Mouse (Mus musculus) stomach, embryonic 15.5 days (tissue): ENCODE measurements around the gene Ier5. TPM values are rescaled to one million over a fixed set of nuclear protein-coding genes. Genes with fewer than 3 reads are reported as not detected.
A peak's percentile ranks its signal among the peaks of the same experiment; 100 is the strongest.

Source experiments
- ATAC-seq: fragments of 200-750 bp; cut with Nextera tagmentation; 2 replicates; pipeline ENCODE4 v1.8.0; 2017; ENCODE audit warnings: low read depth, moderate number of reproducible peaks, moderate TSS enrichment; ENCODE audit not compliant: insufficient read depth, low FRiP score
- H3K27ac ChIP-seq: fragments of 300-500 bp; sonication (generic); 2 replicates; pipeline ENCODE4 v1.5.1; 2015; ENCODE audit warnings: mild to moderate bottlenecking, inconsistent platforms
- H3K27me3 ChIP-seq: fragments of 300-500 bp; sonication (generic); replicated peaks from 2 replicates; pipeline ENCODE4 v1.6.1; 2015; ENCODE audit warnings: inconsistent platforms
- H3K36me3 ChIP-seq: fragments of 300-500 bp; sonication (generic); 2 replicates; pipeline ENCODE4 v1.6.1; 2015; ENCODE audit warnings: inconsistent platforms
- H3K4me1 ChIP-seq: fragments of 300-500 bp; sonication (generic); 2 replicates; pipeline ENCODE4 v1.6.1; 2015; ENCODE audit warnings: inconsistent platforms
- H3K4me2 ChIP-seq: fragments of 300-500 bp; sonication (generic); 2 replicates; pipeline ENCODE4 v1.6.1; 2015; ENCODE audit warnings: mild to moderate bottlenecking, inconsistent platforms
- H3K4me3 ChIP-seq: fragments of 300-500 bp; sonication (generic); replicated peaks from 2 replicates; pipeline ENCODE4 v1.5.1; 2015; ENCODE audit warnings: inconsistent platforms
- H3K9ac ChIP-seq: fragments of 300-500 bp; sonication (generic); 2 replicates; pipeline ENCODE4 v1.6.1; 2015; ENCODE audit warnings: inconsistent platforms
- H3K9me3 ChIP-seq: fragments of 300-500 bp; sonication (generic); 2 replicates; pipeline ENCODE4 v1.6.1; 2016; ENCODE audit warnings: inconsistent platforms
- whole genome bisulfite sequencing: fragments of 180-500 bp; shearing (Covaris S2); methylation state at CpG from one replicate; pipeline ENCODE4 v1.1.7; 2015; 5-methylcytosine and 5-hydroxymethylcytosine counted together
- polyA plus RNA-seq: library from polyadenylated mRNA; unstranded; fragments of >200 nt; fragmentation: Nextera tagmentation; extraction: Ambion mirVana; gene quantifications from 2 replicates; pipeline ENCODE4 v1.2.1, GENCODE M21; 2015

Gene Ier5
- polyA plus RNA-seq, 1 experiment from 2014 or later: 5.8 TPM

GRCm38 (mm10) chr1:155113946-155114345, 14.5 kb upstream of the Ier5 start:
- Histone ChIP-seq H3K27me3 (no peaks in the 10 kb centered on the region), H3K4me1 (0 out of 2 replicates have a peak, but pooled peaks cover 9% of the 10 kb centered on the region), H3K27ac (no peak overlapping the region), H3K9me3 (no peaks in the 10 kb centered on the region), H3K4me2 (no peak overlapping the region), H3K9ac (no peak overlapping the region), H3K4me3 (no peak overlapping the region), H3K36me3 (no peaks in the 10 kb centered on the region)
- ATAC-seq: no peak
- WGBS: 26% methylated on average over 3 of the region's 3 CpGs

GRCm38 (mm10) chr1:155112875-155113274, 13.4 kb upstream of the Ier5 start:
- Histone ChIP-seq H3K4me2 (no peak overlapping the region), H3K4me3 (no peak overlapping the region), H3K9me3 (no peaks in the 10 kb centered on the region), H3K4me1 (0 out of 2 replicates have a peak, but pooled peaks cover 16% of the 10 kb centered on the region), H3K9ac (no peak overlapping the region), H3K27ac (no peak overlapping the region), H3K36me3 (no peaks in the 10 kb centered on the region), H3K27me3 (no peaks in the 10 kb centered on the region)
- no peak for ATAC-seq
- 74% methylated on average over 1 of the region's 1 CpGs for WGBS

GRCm38 (mm10) chr1:155112118-155112517, 12.7 kb upstream of the Ier5 start:
- Histone ChIP-seq H3K4me1 (0 out of 2 replicates have a peak, but pooled peaks cover 16% of the 10 kb centered on the region), H3K9me3 (no peaks in the 10 kb centered on the region), H3K36me3 (no peaks in the 10 kb centered on the region), H3K9ac (no peak overlapping the region), H3K27me3 (no peaks in the 10 kb centered on the region), H3K27ac (no peak overlapping the region), H3K4me2 (no peak overlapping the region), H3K4me3 (no peak overlapping the region)
- WGBS: 52% methylated on average over 4 of the region's 4 CpGs
- ATAC-seq: no peak

GRCm38 (mm10) chr1:155111491-155111890, 12.1 kb upstream of the Ier5 start:
- no peaks in the 10 kb centered on the region for H3K36me3 ChIP-seq
- no peak for ATAC-seq
- H3K27me3 ChIP-seq: no peaks in the 10 kb centered on the region
- no peak overlapping the region for H3K4me2 ChIP-seq
- no peak overlapping the region for H3K4me3 ChIP-seq
- no peak overlapping the region for H3K27ac ChIP-seq
- 52% methylated on average over 6 of the region's 6 CpGs for WGBS
- H3K4me1 ChIP-seq: 0 out of 2 replicates have a peak, but pooled peaks cover 16% of the 10 kb centered on the region
- H3K9me3 ChIP-seq: no peaks in the 10 kb centered on the region
- H3K9ac ChIP-seq: no peak overlapping the region

- H3K9ac ChIP-seq: no peak overlapping the region
- H3K36me3 ChIP-seq: no peaks in the 10 kb centered on the region
- peak overlapping the region; percentile 37 for H3K4me2 ChIP-seq
- H3K4me1 ChIP-seq: 0 out of 2 replicates have a peak, but pooled peaks cover 16% of the 10 kb centered on the region
- no peak for ATAC-seq
- no peaks in the 10 kb centered on the region for H3K27me3 ChIP-seq
- 22% methylated on average over 18 of the region's 18 CpGs for WGBS
- no peak overlapping the region for H3K4me3 ChIP-seq
- H3K9me3 ChIP-seq: no peaks in the 10 kb centered on the region
- H3K27ac ChIP-seq: peak overlapping the region; percentile 65; the same call in 1 of the 2 replicates
These were observed 10.2 kb upstream of the Ier5 start for GRCm38 (mm10) chr1:155109387-155110350.

GRCm38 (mm10) chr1:155108412-155108811, 9.0 kb upstream of the Ier5 start:
- no peak overlapping the region for H3K9ac ChIP-seq
- no peaks in the 10 kb centered on the region for H3K9me3 ChIP-seq
- ATAC-seq: peak; percentile 48; the same call in 1 of the 2 replicates
- no peak overlapping the region for H3K4me2 ChIP-seq
- 0 out of 2 replicates have a peak, but pooled peaks cover 11% of the 10 kb centered on the region for H3K4me1 ChIP-seq
- 0 out of 2 replicates have a peak overlapping the region, but pooled peaks have one; percentile 11 for H3K27ac ChIP-seq
- no peak overlapping the region for H3K4me3 ChIP-seq
- H3K27me3 ChIP-seq: no peaks in the 10 kb centered on the region
- no peaks in the 10 kb centered on the region for H3K36me3 ChIP-seq
- 33% methylated on average over 4 of the region's 4 CpGs for WGBS

- H3K9me3 ChIP-seq: no peaks in the 10 kb centered on the region
- H3K36me3 ChIP-seq: no peaks in the 10 kb centered on the region
- no peak overlapping the region for H3K27ac ChIP-seq
- H3K27me3 ChIP-seq: no peaks in the 10 kb centered on the region
- 0 out of 2 replicates have a peak, but pooled peaks cover 11% of the 10 kb centered on the region for H3K4me1 ChIP-seq
- no peak for ATAC-seq
- H3K4me3 ChIP-seq: no peak overlapping the region
- 12% methylated on average over 5 of the region's 5 CpGs for WGBS
- peak overlapping the region; percentile 16; the same call in 1 of the 2 replicates for H3K4me2 ChIP-seq
- no peak overlapping the region for H3K9ac ChIP-seq
These were observed 8.4 kb upstream of the Ier5 start for GRCm38 (mm10) chr1:155107843-155108242.

GRCm38 (mm10) chr1:155106310-155106709, 6.9 kb upstream of the Ier5 start:
- no peak overlapping the region for H3K27ac ChIP-seq

GRCm38 (mm10) chr1:155103991-155104390, 4.6 kb upstream of the Ier5 start:
- no peaks in the 10 kb centered on the region for H3K27me3 ChIP-seq
- H3K4me1 ChIP-seq: 0 out of 2 replicates have a peak, but pooled peaks cover 7% of the 10 kb centered on the region
- no peaks in the 10 kb centered on the region for H3K36me3 ChIP-seq
- no peaks in the 10 kb centered on the region for H3K9me3 ChIP-seq
- ATAC-seq: no peak
- H3K4me3 ChIP-seq: no peak overlapping the region
- H3K9ac ChIP-seq: no peak overlapping the region
- 85% methylated on average over 5 of the region's 5 CpGs for WGBS
- H3K27ac ChIP-seq: no peak overlapping the region
- H3K4me2 ChIP-seq: no peak overlapping the region

More at GRCm38 (mm10) chr1:155106310-155106709, 6.9 kb upstream of the Ier5 start:
- Histone ChIP-seq H3K9ac (no peak overlapping the region), H3K27me3 (no peaks in the 10 kb centered on the region), H3K4me1 (0 out of 2 replicates have a peak, but pooled peaks cover 11% of the 10 kb centered on the region), H3K36me3 (no peaks in the 10 kb centered on the region), H3K4me2 (no peak overlapping the region), H3K4me3 (no peak overlapping the region), H3K9me3 (no peaks in the 10 kb centered on the region)
- no peak for ATAC-seq
- WGBS: 91% methylated on average over 1 of the region's 1 CpGs

- no peak overlapping the region for H3K4me2 ChIP-seq
- 80% methylated on average over 4 of the region's 4 CpGs for WGBS
- H3K4me3 ChIP-seq: no peak overlapping the region
- H3K27me3 ChIP-seq: no peaks in the 10 kb centered on the region
- no peaks in the 10 kb centered on the region for H3K4me1 ChIP-seq
- no peak for ATAC-seq
- H3K36me3 ChIP-seq: no peaks in the 10 kb centered on the region
- H3K9me3 ChIP-seq: no peaks in the 10 kb centered on the region
- no peak overlapping the region for H3K9ac ChIP-seq
- H3K27ac ChIP-seq: no peak overlapping the region
These were observed 3.2 kb upstream of the Ier5 start for GRCm38 (mm10) chr1:155102631-155103030.

- peak; percentile 32 for ATAC-seq
- Histone ChIP-seq H3K27ac (peak overlapping the region; percentile 89), H3K4me3 (peak overlapping the region; percentile 96), H3K9me3 (no peaks in the 10 kb centered on the region), H3K4me2 (peak overlapping the region; percentile 67), H3K4me1 (peaks cover 11% of the 10 kb centered on the region), H3K36me3 (no peaks in the 10 kb centered on the region), H3K9ac (peak overlapping the region; percentile 99), H3K27me3 (no peaks in the 10 kb centered on the region)
- under 1% methylated on average over 82 of the region's 93 CpGs for WGBS
These were observed 753 bp downstream of the Ier5 start for GRCm38 (mm10) chr1:155098486-155099279.
